Mouse (Mus musculus) adrenal gland, postnatal 4 days (tissue): Measurements from ENCODE around the gene Gbp8. TPM values are rescaled to one million over a fixed set of nuclear protein-coding genes. Genes with fewer than 3 reads are reported as not detected.
"Not testable (repeated sequence)": the region's sequence is repeated elsewhere in the genome, so short reads cannot be mapped to it uniquely, and the experiment has no call there.

Experiments
- DNase-seq, 2 experiments: peaks; one replicate each; pipeline ENCODE4 v3.0.0; 2021 to 2022; ENCODE audit warnings: low spot score in 2 of 2, mixed read lengths in 2 of 2
- total RNA-seq, 2 experiments: library from RNA; stranded (reverse); gene quantifications; 2 replicates each; pipeline ENCODE4 v1.2.3; 2021

Gene Gbp8
- total RNA-seq, 2 experiments from 2014 or later: 0.54 to 0.87 TPM

- DNase-seq: no peak
Observed at GRCm38 (mm10) chr5:105060224-105060623, 79.1 kb downstream of the Gbp8 start.

- no peak for DNase-seq
Observed at GRCm38 (mm10) chr5:105055279-105055678, 84.1 kb downstream of the Gbp8 start.

- DNase-seq: not testable (repeated sequence)
Observed at GRCm38 (mm10) chr5:105053471-105054169, 85.7 kb downstream of the Gbp8 start.

GRCm38 (mm10) chr5:105032362-105032761, 107.0 kb downstream of the Gbp8 start:
- peak; percentile 11 to 13 for DNase-seq

- DNase-seq: no peak
Observed at GRCm38 (mm10) chr5:105012551-105012950, 126.8 kb downstream of the Gbp8 start.

- no peak for DNase-seq
Observed at GRCm38 (mm10) chr5:105011570-105011969, 127.8 kb downstream of the Gbp8 start.

- DNase-seq: no peak
Observed at GRCm38 (mm10) chr5:105010376-105010775, 129.0 kb downstream of the Gbp8 start.

- no peak for DNase-seq
Observed at GRCm38 (mm10) chr5:104989411-104989810, 149.9 kb downstream of the Gbp8 start.

- DNase-seq: no peak
Observed at GRCm38 (mm10) chr5:104988000-104988399, 151.3 kb downstream of the Gbp8 start.

GRCm38 (mm10) chr5:104986706-104987105, 152.6 kb downstream of the Gbp8 start:
- no peak for DNase-seq

- no peak for DNase-seq
Observed at GRCm38 (mm10) chr5:104982535-104982934, 156.8 kb downstream of the Gbp8 start, which contains the start of gene Abcg3. Abcg3 (minus strand) TSS chr5:104982718.

- DNase-seq: no peak
Observed at GRCm38 (mm10) chr5:104979040-104979513, 160.3 kb downstream of the Gbp8 start.

Other genes with a start within 250 kb of the Gbp8 start
- gene Abcg3, start 156.8 kb downstream of the Gbp8 start, total RNA-seq: 1 to 10 TPM in 1 of 2 experiments, under 1 TPM in 1; 0.84 to 1.1 TPM
- gene Gbp9, start within 50 bp of the Gbp8 start, total RNA-seq: 10 to 100 TPM in 1 of 2 experiments, 1 to 10 TPM in 1; 9.5 to 10.7 TPM
- 1 to 10 TPM; 6.0 to 6.8 TPM for gene Gbp4, start within 50 bp of the Gbp8 start, total RNA-seq
- gene Gbp10, start 100.0 kb upstream of the Gbp8 start, total RNA-seq: under 1 TPM in 1 of 2 experiments, not detected in 1; 0.17 TPM
- under 1 TPM; 0.20 to 0.37 TPM for gene Gm43302, start 154.2 kb upstream of the Gbp8 start, total RNA-seq
- 1 to 10 TPM; 4.5 to 7.0 TPM for gene Gbp6, start 154.2 kb upstream of the Gbp8 start, total RNA-seq